Mouse (Mus musculus) CH12.LX (cell line): ENCODE results near the gene Ikzf2.

Source experiments
- CTCF ChIP-seq, 2 experiments: IDR thresholded peaks in 1 of 2; conservative IDR thresholded peaks in 1 of 2; 2 replicates each; pipeline ENCODE4 v1.5.1; 2011 to 2012; ENCODE audit warnings: low read depth in 2 of 2, low read length in 2 of 2, improper control_type of control experiment in 1 of 2, inconsistent platforms in 1 of 2, mild to moderate bottlenecking in 1 of 2, moderate library complexity in 1 of 2
- POLR2A ChIP-seq: IDR thresholded peaks from 2 replicates; pipeline ENCODE4 v1.6.1; 2011; ENCODE audit warnings: low read depth, mild to moderate bottlenecking, improper control_type of control experiment, low read length
- SIN3A ChIP-seq: IDR thresholded peaks from 2 replicates; pipeline ENCODE4 v1.6.1; 2012; ENCODE audit warnings: low read length, improper control_type of control experiment, inconsistent platforms
- SMC3 ChIP-seq: IDR thresholded peaks from 2 replicates; pipeline ENCODE4 v1.6.1; 2011; ENCODE audit warnings: low read depth, low read length, improper control_type of control experiment
- TCF12 ChIP-seq: IDR thresholded peaks from 2 replicates; pipeline ENCODE4 v1.6.1; 2014; ENCODE audit warnings: low read depth, mild to moderate bottlenecking, inconsistent platforms, low read length, improper control_type of control experiment
- USF1 ChIP-seq: IDR thresholded peaks from 2 replicates; pipeline ENCODE4 v1.6.1; 2014; ENCODE audit warnings: low read depth, mild to moderate bottlenecking, inconsistent platforms, low read length, improper control_type of control experiment

- no peak for TF ChIP-seq CTCF (conservative IDR thresholded peaks at IDR 0.05 in 1 of 2, IDR thresholded peaks at IDR 0.05 in 1 of 2; ENCODE audit: low read depth in 2 of 2, low read length in 2 of 2)
- no peak for TF ChIP-seq SIN3A
- TF ChIP-seq POLR2A = no peak
- TF ChIP-seq TCF12 = no peak
- no peak for TF ChIP-seq USF1
- no peak for TF ChIP-seq SMC3
These were observed 141.2 kb downstream of the Ikzf2 start for GRCm38 (mm10) chr1:69545885-69546253.
